Mouse (Mus musculus): ENCODE results near the gene Col25a1. TPM values are rescaled to one million over a fixed set of nuclear protein-coding genes. Genes with fewer than 3 reads are reported as not detected.

Gene Col25a1
- polyA plus RNA-seq, 1 experiment = 10.1 TPM

GRCm38 (mm10) chr3:130252355-130252754, 121.1 kb downstream of the Col25a1 start:
- no peak for TF ChIP-seq CTCF (IDR thresholded peaks at IDR 0.05; ENCODE audit: borderline replicate concordance, extremely low read depth, insufficient read depth, insufficient read length)
- no peak for TF ChIP-seq POLR2A (IDR thresholded peaks at IDR 0.05; ENCODE audit: borderline replicate concordance, extremely low read depth, insufficient read depth, insufficient read length, poor library complexity, severe bottlenecking)
- DNase-seq (ENCODE audit: low read depth) = no peak

- DNase-seq (ENCODE audit: low read depth) = no peak
- TF ChIP-seq CTCF (IDR thresholded peaks at IDR 0.05; ENCODE audit: borderline replicate concordance, extremely low read depth, insufficient read depth, insufficient read length) = no peak
- TF ChIP-seq POLR2A (IDR thresholded peaks at IDR 0.05; ENCODE audit: borderline replicate concordance, extremely low read depth, insufficient read depth, insufficient read length, poor library complexity, severe bottlenecking) = no peak
These were observed 124.8 kb downstream of the Col25a1 start for GRCm38 (mm10) chr3:130256059-130256458.

GRCm38 (mm10) chr3:130256610-130257009, 125.3 kb downstream of the Col25a1 start:
- no peak for TF ChIP-seq CTCF (IDR thresholded peaks at IDR 0.05; ENCODE audit: borderline replicate concordance, extremely low read depth, insufficient read depth, insufficient read length)
- TF ChIP-seq POLR2A (IDR thresholded peaks at IDR 0.05; ENCODE audit: borderline replicate concordance, extremely low read depth, insufficient read depth, insufficient read length, poor library complexity, severe bottlenecking) = no peak
- DNase-seq (ENCODE audit: low read depth) = no peak

GRCm38 (mm10) chr3:130259670-130260069, 128.4 kb downstream of the Col25a1 start:
- peak; percentile 17; the same call in 1 of the 2 replicates for TF ChIP-seq CTCF (IDR thresholded peaks at IDR 0.05; ENCODE audit: borderline replicate concordance, extremely low read depth, insufficient read depth, insufficient read length)
- no peak for TF ChIP-seq POLR2A (IDR thresholded peaks at IDR 0.05; ENCODE audit: borderline replicate concordance, extremely low read depth, insufficient read depth, insufficient read length, poor library complexity, severe bottlenecking)
- no peak for DNase-seq (ENCODE audit: low read depth)

GRCm38 (mm10) chr3:130260316-130260715, 129.0 kb downstream of the Col25a1 start:
- TF ChIP-seq POLR2A (IDR thresholded peaks at IDR 0.05; ENCODE audit: borderline replicate concordance, extremely low read depth, insufficient read depth, insufficient read length, poor library complexity, severe bottlenecking) (no peak), CTCF (IDR thresholded peaks at IDR 0.05; ENCODE audit: borderline replicate concordance, extremely low read depth, insufficient read depth, insufficient read length) (no peak)
- DNase-seq (ENCODE audit: low read depth) = no peak

GRCm38 (mm10) chr3:130265104-130265503, 133.8 kb downstream of the Col25a1 start:
- TF ChIP-seq CTCF (IDR thresholded peaks at IDR 0.05; ENCODE audit: borderline replicate concordance, extremely low read depth, insufficient read depth, insufficient read length) (no peak), POLR2A (IDR thresholded peaks at IDR 0.05; ENCODE audit: borderline replicate concordance, extremely low read depth, insufficient read depth, insufficient read length, poor library complexity, severe bottlenecking) (no peak)
- peak; percentile 40 for DNase-seq (ENCODE audit: low read depth)

GRCm38 (mm10) chr3:130270509-130270908, 139.2 kb downstream of the Col25a1 start:
- no peak for TF ChIP-seq POLR2A (IDR thresholded peaks at IDR 0.05; ENCODE audit: borderline replicate concordance, extremely low read depth, insufficient read depth, insufficient read length, poor library complexity, severe bottlenecking)
- peak; percentile 26 for DNase-seq (ENCODE audit: low read depth)

- no peak for DNase-seq (ENCODE audit: low read depth)
These were observed 142.6 kb downstream of the Col25a1 start for GRCm38 (mm10) chr3:130273949-130274348.

GRCm38 (mm10) chr3:130278298-130279050, 147.2 kb downstream of the Col25a1 start:
- TF ChIP-seq CTCF (IDR thresholded peaks at IDR 0.05; ENCODE audit: borderline replicate concordance, extremely low read depth, insufficient read depth, insufficient read length) = no peak
- TF ChIP-seq POLR2A (IDR thresholded peaks at IDR 0.05; ENCODE audit: borderline replicate concordance, extremely low read depth, insufficient read depth, insufficient read length, poor library complexity, severe bottlenecking) = no peak

More at GRCm38 (mm10) chr3:130273949-130274348, 142.6 kb downstream of the Col25a1 start:
- no peak for TF ChIP-seq CTCF (IDR thresholded peaks at IDR 0.05; ENCODE audit: borderline replicate concordance, extremely low read depth, insufficient read depth, insufficient read length)
- TF ChIP-seq POLR2A (IDR thresholded peaks at IDR 0.05; ENCODE audit: borderline replicate concordance, extremely low read depth, insufficient read depth, insufficient read length, poor library complexity, severe bottlenecking) = no peak

GRCm38 (mm10) chr3:130283011-130283760, 151.9 kb downstream of the Col25a1 start:
- peak; percentile 71 for DNase-seq (ENCODE audit: low read depth)
- TF ChIP-seq POLR2A (IDR thresholded peaks at IDR 0.05; ENCODE audit: borderline replicate concordance, extremely low read depth, insufficient read depth, insufficient read length, poor library complexity, severe bottlenecking) (no peak), CTCF (IDR thresholded peaks at IDR 0.05; ENCODE audit: borderline replicate concordance, extremely low read depth, insufficient read depth, insufficient read length) (no peak)

More at GRCm38 (mm10) chr3:130278298-130279050, 147.2 kb downstream of the Col25a1 start:
- peak; percentile 69 for DNase-seq (ENCODE audit: low read depth)

GRCm38 (mm10) chr3:130288102-130288501, 156.8 kb downstream of the Col25a1 start:
- DNase-seq (ENCODE audit: low read depth) = peak; percentile 50
- TF ChIP-seq CTCF (IDR thresholded peaks at IDR 0.05; ENCODE audit: borderline replicate concordance, extremely low read depth, insufficient read depth, insufficient read length) (no peak), POLR2A (IDR thresholded peaks at IDR 0.05; ENCODE audit: borderline replicate concordance, extremely low read depth, insufficient read depth, insufficient read length, poor library complexity, severe bottlenecking) (no peak)
